Mouse (Mus musculus) lung, embryonic 15.5 days (tissue): ENCODE measurements around the gene Pibf1. TPM values are rescaled to one million over a fixed set of nuclear protein-coding genes. Genes with fewer than 3 reads are reported as not detected.

Experiments
- ATAC-seq: fragments of 200-750 bp; cut with Nextera tagmentation; 2 replicates; pipeline ENCODE4 v1.8.0; 2017; ENCODE audit warnings: moderate number of reproducible peaks, borderline replicate concordance; ENCODE audit not compliant: low FRiP score, low TSS enrichment; ENCODE audit errors: extremely low read depth
- H3K27ac ChIP-seq: fragments of 300-500 bp; sonication (generic); 2 replicates; pipeline ENCODE4 v1.5.1; 2015; ENCODE audit warnings: moderate library complexity, mild to moderate bottlenecking, inconsistent platforms
- H3K27me3 ChIP-seq: fragments of 300-500 bp; sonication (generic); 2 replicates; pipeline ENCODE4 v1.6.1; 2015; ENCODE audit warnings: inconsistent platforms
- H3K36me3 ChIP-seq: fragments of 300-500 bp; sonication (generic); 2 replicates; pipeline ENCODE4 v1.6.1; 2015; ENCODE audit warnings: inconsistent platforms
- H3K4me1 ChIP-seq: fragments of 300-500 bp; sonication (generic); 2 replicates; pipeline ENCODE4 v1.6.1; 2015; ENCODE audit warnings: inconsistent platforms
- H3K4me2 ChIP-seq: fragments of 300-500 bp; sonication (generic); 2 replicates; pipeline ENCODE4 v1.6.1; 2015; ENCODE audit warnings: inconsistent platforms, mild to moderate bottlenecking, moderate library complexity
- H3K4me3 ChIP-seq: fragments of 300-500 bp; sonication (generic); 2 replicates; pipeline ENCODE4 v1.5.1; 2015; ENCODE audit warnings: mild to moderate bottlenecking, inconsistent platforms
- H3K9ac ChIP-seq: fragments of 300-500 bp; sonication (generic); 2 replicates; pipeline ENCODE4 v1.6.1; 2015; ENCODE audit warnings: inconsistent platforms
- H3K9me3 ChIP-seq: fragments of 300-500 bp; sonication (generic); 2 replicates; pipeline ENCODE4 v1.6.1; 2016; ENCODE audit warnings: inconsistent platforms
- WGBS: fragments of 180-500 bp; shearing (Covaris S2); methylation state at CpG from one replicate; pipeline ENCODE4 v1.1.7; 2015; 5-methylcytosine and 5-hydroxymethylcytosine counted together
- polyA plus RNA-seq: library from polyadenylated mRNA; unstranded; fragments of >200 nt; fragmentation: Nextera tagmentation; extraction: Ambion mirVana; gene quantifications from 2 replicates; pipeline ENCODE4 v1.2.1, GENCODE M21; 2015

Pibf1 gene
- polyA plus RNA-seq, 1 experiment from 2014 or later = 19.5 TPM

- H3K4me1 ChIP-seq = no peaks in the 10 kb centered on the region
- H3K9me3 ChIP-seq = no peaks in the 10 kb centered on the region
- 49% methylated on average over 12 of the region's 12 CpGs for WGBS
- H3K4me2 ChIP-seq = no peak overlapping the region
- H3K27ac ChIP-seq = no peak overlapping the region
- H3K9ac ChIP-seq = no peak overlapping the region
- no peaks in the 10 kb centered on the region for H3K36me3 ChIP-seq
- peaks cover 4% of the 10 kb centered on the region; the same call in 1 of the 2 replicates for H3K27me3 ChIP-seq
- no peak overlapping the region for H3K4me3 ChIP-seq
- ATAC-seq = no peak
These were observed 179.7 kb downstream of the Pibf1 start for GRCm38 (mm10) chr14:99278763-99279486.

GRCm38 (mm10) chr14:99280399-99280798 lies 181.2 kb downstream of the Pibf1 start:
- no peaks in the 10 kb centered on the region for H3K9me3 ChIP-seq
- ATAC-seq = no peak
- no peak overlapping the region for H3K27ac ChIP-seq
- no peak overlapping the region for H3K9ac ChIP-seq
- peaks cover 4% of the 10 kb centered on the region; the same call in 1 of the 2 replicates for H3K27me3 ChIP-seq
- H3K4me3 ChIP-seq = no peak overlapping the region
- H3K4me1 ChIP-seq = no peaks in the 10 kb centered on the region
- H3K4me2 ChIP-seq = no peak overlapping the region
- 70% methylated on average over 5 of the region's 5 CpGs for WGBS
- no peaks in the 10 kb centered on the region for H3K36me3 ChIP-seq

GRCm38 (mm10) chr14:99280825-99281433 lies 181.7 kb downstream of the Pibf1 start:
- Histone ChIP-seq H3K27me3 (peaks cover 4% of the 10 kb centered on the region; the same call in 1 of the 2 replicates), H3K27ac (no peak overlapping the region), H3K9me3 (no peaks in the 10 kb centered on the region), H3K4me2 (no peak overlapping the region), H3K4me3 (no peak overlapping the region), H3K36me3 (no peaks in the 10 kb centered on the region), H3K9ac (no peak overlapping the region), H3K4me1 (no peaks in the 10 kb centered on the region)
- ATAC-seq = no peak
- WGBS = 67% methylated on average over 5 of the region's 5 CpGs

- H3K4me2 ChIP-seq = no peak overlapping the region
- no peak overlapping the region for H3K27ac ChIP-seq
- H3K4me1 ChIP-seq = no peaks in the 10 kb centered on the region
- no peak overlapping the region for H3K9ac ChIP-seq
- no peaks in the 10 kb centered on the region for H3K27me3 ChIP-seq
- 89% methylated on average over 4 of the region's 4 CpGs for WGBS
- H3K36me3 ChIP-seq = no peaks in the 10 kb centered on the region
- no peak overlapping the region for H3K4me3 ChIP-seq
- ATAC-seq = no peak
- H3K9me3 ChIP-seq = no peaks in the 10 kb centered on the region
These were observed 186.3 kb downstream of the Pibf1 start for GRCm38 (mm10) chr14:99285486-99285885.

GRCm38 (mm10) chr14:99292176-99292575 lies 193.0 kb downstream of the Pibf1 start:
- Histone ChIP-seq H3K4me2 (no peak overlapping the region), H3K36me3 (no peaks in the 10 kb centered on the region), H3K4me3 (no peak overlapping the region), H3K9me3 (no peaks in the 10 kb centered on the region), H3K9ac (no peak overlapping the region), H3K4me1 (peaks cover 7% of the 10 kb centered on the region; the same call in 1 of the 2 replicates), H3K27ac (no peak overlapping the region), H3K27me3 (peaks cover under 1% of the 10 kb centered on the region; the same call in 1 of the 2 replicates)
- ATAC-seq = no peak
- 89% methylated on average over 5 of the region's 5 CpGs for WGBS

- Histone ChIP-seq H3K36me3 (no peaks in the 10 kb centered on the region), H3K4me1 (peaks cover 14% of the 10 kb centered on the region), H3K27me3 (peaks cover 12% of the 10 kb centered on the region), H3K4me2 (no peak overlapping the region), H3K27ac (no peak overlapping the region), H3K9me3 (no peaks in the 10 kb centered on the region), H3K9ac (no peak overlapping the region), H3K4me3 (no peak overlapping the region)
- ATAC-seq = no peak
- 86% methylated on average over 8 of the region's 8 CpGs for WGBS
These were observed 195.2 kb downstream of the Pibf1 start for GRCm38 (mm10) chr14:99294424-99294823.

GRCm38 (mm10) chr14:99295606-99296341 lies 196.6 kb downstream of the Pibf1 start:
- H3K9ac ChIP-seq = no peak overlapping the region
- no peak for ATAC-seq
- H3K27me3 ChIP-seq = peaks cover 17% of the 10 kb centered on the region
- peaks cover 17% of the 10 kb centered on the region for H3K4me1 ChIP-seq
- no peaks in the 10 kb centered on the region for H3K36me3 ChIP-seq
- H3K4me2 ChIP-seq = no peak overlapping the region; the same call in 1 of the 2 replicates
- WGBS = 27% methylated on average over 15 of the region's 15 CpGs
- no peak overlapping the region for H3K4me3 ChIP-seq
- no peaks in the 10 kb centered on the region for H3K9me3 ChIP-seq
- no peak overlapping the region for H3K27ac ChIP-seq

- peak; percentile 99 for ATAC-seq
- WGBS = under 1% methylated on average over 66 of the region's 67 CpGs
These were observed 199.3 kb downstream of the Pibf1 start, which contains the start of gene Klf5 for GRCm38 (mm10) chr14:99298385-99299021. Gene Klf5, plus strand, starts transcription at chr14:99298691.

GRCm38 (mm10) chr14:99299022-99299481 lies 199.8 kb downstream of the Pibf1 start:
- Histone ChIP-seq H3K4me1 (peaks cover 17% of the 10 kb centered on the region), H3K4me2 (peak overlapping the region; percentile 99), H3K36me3 (no peaks in the 10 kb centered on the region), H3K9ac (peak overlapping the region; percentile 71), H3K9me3 (no peaks in the 10 kb centered on the region), H3K27me3 (peaks cover 25% of the 10 kb centered on the region), H3K27ac (peak overlapping the region; percentile 85), H3K4me3 (peak overlapping the region; percentile 82)
- peak; percentile 63 for ATAC-seq
- WGBS = under 1% methylated on average over 48 of the region's 60 CpGs

More at GRCm38 (mm10) chr14:99298385-99299021, 199.3 kb downstream of the Pibf1 start, which contains the start of gene Klf5:
- no peaks in the 10 kb centered on the region for H3K9me3 ChIP-seq
- H3K27ac ChIP-seq = peak within 1 kb of the TSS; percentile 85
- H3K4me3 ChIP-seq = peak within 1 kb of the TSS; percentile 82
- peak within 1 kb of the TSS; percentile 99 for H3K4me2 ChIP-seq
- peaks cover 25% of the 10 kb centered on the region for H3K27me3 ChIP-seq
- peak within 1 kb of the TSS; percentile 71 for H3K9ac ChIP-seq
- H3K4me1 ChIP-seq = peaks cover 17% of the 10 kb centered on the region
- no peaks in the 10 kb centered on the region for H3K36me3 ChIP-seq

- peak overlapping the region; percentile 99 for H3K4me2 ChIP-seq
- H3K9ac ChIP-seq = peak overlapping the region; percentile 71
- H3K27ac ChIP-seq = 0 out of 2 replicates have a peak overlapping the region, but pooled peaks have one; percentile 18
- H3K36me3 ChIP-seq = no peaks in the 10 kb centered on the region
- no peak for ATAC-seq
- H3K9me3 ChIP-seq = no peaks in the 10 kb centered on the region
- H3K4me1 ChIP-seq = peaks cover 17% of the 10 kb centered on the region
- H3K27me3 ChIP-seq = peaks cover 25% of the 10 kb centered on the region
- H3K4me3 ChIP-seq = peak overlapping the region; percentile 82
- WGBS = 4% methylated on average over 21 of the region's 21 CpGs
These were observed 200.5 kb downstream of the Pibf1 start for GRCm38 (mm10) chr14:99299701-99300191.

GRCm38 (mm10) chr14:99301472-99301871 lies 202.2 kb downstream of the Pibf1 start:
- peaks cover 9% of the 10 kb centered on the region for H3K4me1 ChIP-seq
- peak overlapping the region; percentile 99; the same call in 1 of the 2 replicates for H3K4me2 ChIP-seq
- H3K4me3 ChIP-seq = peak overlapping the region; percentile 82; the same call in 1 of the 2 replicates
- H3K27ac ChIP-seq = no peak overlapping the region
- H3K9ac ChIP-seq = no peak overlapping the region
- no peaks in the 10 kb centered on the region for H3K36me3 ChIP-seq
- 58% methylated on average over 11 of the region's 11 CpGs for WGBS
- no peak for ATAC-seq
- H3K9me3 ChIP-seq = no peaks in the 10 kb centered on the region
- H3K27me3 ChIP-seq = peaks cover 25% of the 10 kb centered on the region
